Mouse (Mus musculus) testis, adult 2 months (tissue): ENCODE measurements around the gene Stat3.

ENCODE experiments used
- CTCF ChIP-seq: fragments of 200-500 bp; IDR thresholded peaks from 2 replicates; pipeline ENCODE4 v1.5.1; 2012; ENCODE audit warnings: low read depth, mild to moderate bottlenecking, inconsistent platforms, low read length, moderate library complexity; ENCODE audit not compliant: control insufficient read depth, insufficient read depth, insufficient replicate concordance
- POLR2A ChIP-seq: fragments of 200-500 bp; IDR thresholded peaks from 2 replicates; pipeline ENCODE4 v1.6.1; 2012; ENCODE audit warnings: low read depth, mild to moderate bottlenecking, inconsistent platforms, low read length, moderate library complexity; ENCODE audit not compliant: control insufficient read depth

- TF ChIP-seq CTCF (no peak), POLR2A (no peak)
Measured at GRCm38 (mm10) chr11:100852088-100852487, 87.3 kb downstream of the Stat3 start.
